Mouse (Mus musculus) lung, embryonic 15.5 days (tissue): ENCODE data around the gene Mlycd. TPM values are rescaled to one million over a fixed set of nuclear protein-coding genes. Genes with fewer than 3 reads are reported as not detected.

Experiments
- ATAC-seq: fragments of 200-750 bp; cut with Nextera tagmentation; 2 replicates; pipeline ENCODE4 v1.8.0; 2017; ENCODE audit warnings: moderate number of reproducible peaks, borderline replicate concordance; ENCODE audit not compliant: low FRiP score, low TSS enrichment; ENCODE audit errors: extremely low read depth
- H3K27ac ChIP-seq: fragments of 300-500 bp; sonication (generic); 2 replicates; pipeline ENCODE4 v1.5.1; 2015; ENCODE audit warnings: moderate library complexity, mild to moderate bottlenecking, inconsistent platforms
- H3K27me3 ChIP-seq: fragments of 300-500 bp; sonication (generic); 2 replicates; pipeline ENCODE4 v1.6.1; 2015; ENCODE audit warnings: inconsistent platforms
- H3K36me3 ChIP-seq: fragments of 300-500 bp; sonication (generic); 2 replicates; pipeline ENCODE4 v1.6.1; 2015; ENCODE audit warnings: inconsistent platforms
- H3K4me1 ChIP-seq: fragments of 300-500 bp; sonication (generic); 2 replicates; pipeline ENCODE4 v1.6.1; 2015; ENCODE audit warnings: inconsistent platforms
- H3K4me2 ChIP-seq: fragments of 300-500 bp; sonication (generic); 2 replicates; pipeline ENCODE4 v1.6.1; 2015; ENCODE audit warnings: inconsistent platforms, mild to moderate bottlenecking, moderate library complexity
- H3K4me3 ChIP-seq: fragments of 300-500 bp; sonication (generic); 2 replicates; pipeline ENCODE4 v1.5.1; 2015; ENCODE audit warnings: mild to moderate bottlenecking, inconsistent platforms
- H3K9ac ChIP-seq: fragments of 300-500 bp; sonication (generic); 2 replicates; pipeline ENCODE4 v1.6.1; 2015; ENCODE audit warnings: inconsistent platforms
- H3K9me3 ChIP-seq: fragments of 300-500 bp; sonication (generic); 2 replicates; pipeline ENCODE4 v1.6.1; 2016; ENCODE audit warnings: inconsistent platforms
- WGBS: fragments of 180-500 bp; shearing (Covaris S2); methylation state at CpG from one replicate; pipeline ENCODE4 v1.1.7; 2015; 5-methylcytosine and 5-hydroxymethylcytosine counted together
- polyA plus RNA-seq: library from polyadenylated mRNA; unstranded; fragments of >200 nt; fragmentation: Nextera tagmentation; extraction: Ambion mirVana; gene quantifications from 2 replicates; pipeline ENCODE4 v1.2.1, GENCODE M21; 2015

Mlycd gene
- polyA plus RNA-seq, 1 experiment from 2014 or later: 14.8 TPM

DNA sequence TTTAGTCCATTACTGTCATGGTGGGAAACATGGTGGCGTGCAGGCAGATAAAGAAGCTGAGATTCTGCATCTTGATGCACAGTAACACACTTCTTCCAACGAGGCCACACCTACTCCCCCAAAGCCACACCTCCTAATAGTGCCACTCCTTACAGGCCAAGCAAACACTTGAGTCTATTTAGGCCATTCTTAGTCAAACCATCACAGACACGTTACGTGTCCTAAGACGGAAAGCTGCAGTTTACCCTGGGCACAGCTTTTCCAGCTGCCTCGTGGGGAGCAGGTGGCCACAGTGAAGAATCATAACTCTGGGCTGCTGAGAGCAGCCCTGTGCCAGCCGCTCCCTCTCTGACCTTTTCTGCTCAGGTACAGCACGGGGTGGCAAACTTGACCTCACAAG lies 13.6 kb downstream of the Mlycd start:
- 71% methylated on average over 8 of the region's 8 CpGs for WGBS
- Histone ChIP-seq H3K9me3 (no peaks in the 10 kb centered on the region), H3K27me3 (no peaks in the 10 kb centered on the region), H3K4me3 (no peak overlapping the region), H3K36me3 (peaks cover 25% of the 10 kb centered on the region), H3K4me1 (0 out of 2 replicates have a peak, but pooled peaks cover 5% of the 10 kb centered on the region), H3K27ac (no peak overlapping the region), H3K4me2 (no peak overlapping the region), H3K9ac (no peak overlapping the region)
- no peak for ATAC-seq

DNA sequence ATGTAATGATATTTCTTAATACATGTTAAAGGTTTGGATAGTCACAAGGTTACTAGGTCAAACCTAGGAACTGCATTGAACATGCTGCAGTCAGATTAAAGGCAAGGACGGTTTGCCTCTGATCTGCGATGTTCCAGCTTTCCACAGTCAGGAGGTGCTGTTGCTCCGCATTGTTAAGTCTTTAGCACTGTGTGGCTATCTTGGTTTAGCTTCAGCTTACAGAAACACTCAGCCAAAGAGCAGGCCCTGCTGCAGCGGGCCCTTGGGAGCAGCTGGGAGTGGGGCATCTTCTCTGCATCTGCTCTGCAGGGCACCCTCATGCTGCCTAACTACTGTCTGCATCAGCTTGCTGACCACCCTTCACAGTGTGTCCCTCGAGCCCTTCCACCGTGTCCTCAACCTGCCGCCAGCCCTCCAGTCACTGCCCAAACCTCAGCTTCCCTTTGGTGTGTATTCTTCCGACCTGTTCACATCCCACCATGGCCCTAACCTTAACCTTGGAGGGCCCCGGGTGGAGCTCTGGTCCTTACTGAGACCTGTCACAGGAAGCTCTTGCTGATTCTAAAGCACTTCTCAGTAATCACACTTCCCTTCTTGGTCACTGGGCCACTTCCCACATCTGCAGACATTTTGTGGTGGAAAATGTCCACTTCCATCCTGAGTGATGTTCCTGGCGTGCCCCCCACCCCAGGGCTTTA lies 17.5 kb downstream of the Mlycd start:
- Histone ChIP-seq H3K4me2 (no peak overlapping the region), H3K4me3 (no peak overlapping the region), H3K9ac (no peak overlapping the region), H3K27ac (no peak overlapping the region), H3K36me3 (peaks cover 25% of the 10 kb centered on the region), H3K27me3 (0 out of 2 replicates have a peak, but pooled peaks cover 6% of the 10 kb centered on the region), H3K4me1 (0 out of 2 replicates have a peak, but pooled peaks cover 5% of the 10 kb centered on the region), H3K9me3 (no peaks in the 10 kb centered on the region)
- ATAC-seq: no peak
- 56% methylated on average over 10 of the region's 10 CpGs for WGBS

DNA sequence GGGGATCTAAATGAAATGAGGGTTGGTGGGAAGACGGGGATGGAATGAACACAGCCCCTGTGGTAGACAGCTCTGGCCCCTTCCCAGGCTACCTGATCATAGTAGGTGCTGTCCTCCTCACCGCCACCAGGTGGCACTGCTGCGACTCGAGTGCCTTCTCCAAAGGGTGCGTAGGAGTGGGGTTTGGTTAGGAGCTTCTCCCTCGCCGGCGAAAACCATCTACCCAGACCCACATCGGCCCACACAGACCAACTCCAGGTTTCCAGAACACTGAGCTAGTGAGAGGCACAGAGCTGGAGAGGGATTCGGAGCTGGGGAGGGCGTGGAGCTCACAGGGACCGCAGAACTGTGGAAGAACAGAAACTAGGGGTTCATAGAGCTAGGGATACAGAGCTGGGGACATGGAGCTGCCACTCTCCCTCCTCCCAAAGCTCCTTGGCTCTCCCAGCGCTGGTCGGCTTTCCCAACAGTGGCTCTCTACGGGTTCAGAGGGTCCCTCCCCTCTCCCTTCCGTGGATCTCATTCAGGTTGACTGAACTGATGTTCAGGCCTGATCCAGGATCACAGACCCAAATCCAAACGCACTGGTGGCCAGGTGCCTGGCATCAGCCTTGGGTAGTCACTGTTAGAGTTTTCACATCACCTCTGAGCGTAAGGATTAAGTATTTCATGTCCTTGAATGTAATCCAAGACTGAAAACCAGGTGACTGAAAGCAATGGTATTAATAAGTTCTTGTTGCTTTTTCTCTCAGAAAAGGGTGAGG lies 18.2 kb downstream of the Mlycd start:
- Histone ChIP-seq H3K9me3 (no peaks in the 10 kb centered on the region), H3K4me3 (peak overlapping the region; percentile 22), H3K27me3 (0 out of 2 replicates have a peak, but pooled peaks cover 6% of the 10 kb centered on the region), H3K4me1 (0 out of 2 replicates have a peak, but pooled peaks cover 5% of the 10 kb centered on the region), H3K36me3 (peaks cover 25% of the 10 kb centered on the region), H3K9ac (peak overlapping the region; percentile 36), H3K4me2 (peak overlapping the region; percentile 52), H3K27ac (no peak overlapping the region)
- peak; percentile 58; the same call in 1 of the 2 replicates for ATAC-seq
- WGBS: 11% methylated on average over 18 of the region's 18 CpGs

- Histone ChIP-seq H3K36me3 (peaks cover 21% of the 10 kb centered on the region), H3K27ac (no peak overlapping the region), H3K9ac (no peak overlapping the region), H3K9me3 (no peaks in the 10 kb centered on the region), H3K4me1 (0 out of 2 replicates have a peak, but pooled peaks cover 5% of the 10 kb centered on the region), H3K4me3 (no peak overlapping the region), H3K27me3 (0 out of 2 replicates have a peak, but pooled peaks cover 6% of the 10 kb centered on the region), H3K4me2 (no peak overlapping the region)
- ATAC-seq: no peak
- 81% methylated on average over 10 of the region's 10 CpGs for WGBS
Measured at GRCm38 (mm10) chr8:119413605-119414004, 18.9 kb downstream of the Mlycd start.

- H3K36me3 ChIP-seq: no peaks in the 10 kb centered on the region
- no peaks in the 10 kb centered on the region for H3K9me3 ChIP-seq
- peaks cover 11% of the 10 kb centered on the region for H3K4me1 ChIP-seq
- 67% methylated on average over 7 of the region's 7 CpGs for WGBS
- H3K4me3 ChIP-seq: no peak overlapping the region
- no peak for ATAC-seq
- H3K27ac ChIP-seq: no peak overlapping the region
- no peak overlapping the region for H3K9ac ChIP-seq
- H3K4me2 ChIP-seq: no peak overlapping the region
- H3K27me3 ChIP-seq: no peaks in the 10 kb centered on the region
Measured at GRCm38 (mm10) chr8:119420318-119420717, 25.6 kb downstream of the Mlycd start.

DNA sequence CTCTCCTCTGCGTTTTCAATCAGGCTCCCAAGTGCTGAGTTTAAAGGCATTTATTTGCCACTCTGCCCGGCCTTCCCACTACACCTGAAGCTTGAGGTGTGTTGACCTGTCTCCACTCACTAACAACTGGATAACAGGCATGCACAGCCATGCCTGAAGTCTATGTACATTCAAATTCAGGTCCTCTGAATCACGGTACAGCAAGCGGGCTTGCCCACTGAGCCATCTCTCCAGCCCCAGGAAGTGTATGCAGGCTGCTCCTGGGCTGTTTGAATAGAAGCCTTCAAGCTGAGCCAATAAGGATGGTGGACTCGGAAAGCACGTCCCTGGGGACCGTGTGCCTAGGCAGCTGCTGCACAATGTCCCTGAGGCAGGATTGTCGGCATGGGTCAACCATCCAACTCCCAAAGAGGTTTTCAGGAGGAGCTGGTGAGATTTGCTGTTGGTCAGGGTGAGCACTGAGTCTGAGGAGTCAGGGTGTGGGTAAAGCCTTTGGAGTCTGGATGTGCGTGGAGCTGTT lies 27.0 kb downstream of the Mlycd start:
- Histone ChIP-seq H3K4me1 (peaks cover 14% of the 10 kb centered on the region), H3K27ac (no peak overlapping the region), H3K4me2 (no peak overlapping the region), H3K36me3 (no peaks in the 10 kb centered on the region), H3K4me3 (no peak overlapping the region), H3K9ac (no peak overlapping the region), H3K9me3 (no peaks in the 10 kb centered on the region), H3K27me3 (no peaks in the 10 kb centered on the region)
- WGBS: 52% methylated on average over 9 of the region's 9 CpGs
- no peak for ATAC-seq

DNA sequence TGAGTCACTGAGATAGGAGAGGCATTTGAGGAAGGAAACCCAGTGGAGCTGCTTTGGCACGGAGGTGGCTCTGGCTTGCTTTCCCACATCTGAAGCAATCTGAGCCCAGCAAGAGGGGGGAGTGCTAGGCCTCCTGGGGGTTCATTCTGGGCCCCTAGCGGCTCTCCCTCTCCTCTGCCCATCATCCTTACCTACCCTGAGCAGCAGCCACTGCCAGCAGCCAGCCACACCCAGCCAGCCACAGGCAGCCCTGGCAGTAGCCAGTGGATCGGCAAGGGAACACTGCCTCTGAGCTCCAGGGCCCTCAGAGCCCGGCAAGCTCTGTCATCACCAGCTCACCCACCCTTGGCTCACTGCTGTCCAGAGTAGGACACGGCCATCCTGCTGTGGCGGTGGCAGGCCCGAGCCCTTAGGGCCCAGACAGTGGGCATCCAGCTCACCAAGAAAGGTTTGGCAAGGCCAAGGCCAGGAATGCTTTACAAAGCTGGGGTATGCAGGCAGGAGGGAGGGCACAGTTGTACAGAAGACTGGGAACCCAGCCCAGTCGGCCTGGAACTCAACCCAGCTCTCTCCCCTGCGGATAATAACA lies 27.5 kb downstream of the Mlycd start:
- ATAC-seq: no peak
- no peak overlapping the region for H3K9ac ChIP-seq
- H3K27ac ChIP-seq: no peak overlapping the region

GRCm38 (mm10) chr8:119423631-119424141 lies 29.0 kb downstream of the Mlycd start:
- Histone ChIP-seq H3K27me3 (no peaks in the 10 kb centered on the region), H3K4me2 (no peak overlapping the region), H3K27ac (peak overlapping the region; percentile 72), H3K9ac (no peak overlapping the region), H3K9me3 (no peaks in the 10 kb centered on the region), H3K4me3 (no peak overlapping the region), H3K4me1 (peaks cover 20% of the 10 kb centered on the region), H3K36me3 (no peaks in the 10 kb centered on the region)
- peak; percentile 19; the same call in 1 of the 2 replicates for ATAC-seq
- WGBS: 37% methylated on average over 9 of the region's 9 CpGs

More for the DNA sequence above, 27.5 kb downstream of the Mlycd start:
- H3K9me3 ChIP-seq: no peaks in the 10 kb centered on the region
- 54% methylated on average over 9 of the region's 9 CpGs for WGBS
- no peaks in the 10 kb centered on the region for H3K36me3 ChIP-seq
- H3K27me3 ChIP-seq: no peaks in the 10 kb centered on the region
- no peak overlapping the region for H3K4me2 ChIP-seq
- H3K4me1 ChIP-seq: peaks cover 14% of the 10 kb centered on the region
- no peak overlapping the region for H3K4me3 ChIP-seq

DNA sequence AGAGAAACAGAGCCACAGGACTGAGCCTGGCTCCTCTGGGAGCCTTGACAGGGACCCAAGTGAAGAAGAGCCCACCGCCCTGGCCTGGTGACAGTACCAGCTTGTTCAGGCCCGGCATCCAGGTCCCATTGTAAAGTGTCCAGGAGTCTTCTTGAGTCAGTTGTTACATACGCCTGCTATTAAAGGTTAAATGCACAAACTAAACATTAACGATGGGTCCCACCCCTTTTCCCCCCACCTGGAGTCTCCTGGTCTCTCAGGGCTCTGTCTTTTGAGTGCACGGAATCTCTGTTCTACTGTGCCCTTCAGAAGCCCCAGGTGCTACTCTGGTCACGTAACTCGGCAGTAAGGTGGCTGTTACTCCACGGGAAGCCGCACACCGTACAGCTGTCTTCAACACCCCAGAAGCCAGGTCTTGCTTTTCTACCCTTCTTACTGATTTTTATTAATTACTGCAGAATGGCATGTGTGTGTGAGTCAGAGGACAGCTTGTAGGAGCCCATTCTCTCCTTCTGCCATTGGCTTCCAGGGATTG lies 29.6 kb downstream of the Mlycd start:
- ATAC-seq: no peak
- Histone ChIP-seq H3K36me3 (no peaks in the 10 kb centered on the region), H3K9me3 (no peaks in the 10 kb centered on the region), H3K4me3 (no peak overlapping the region), H3K27me3 (no peaks in the 10 kb centered on the region), H3K27ac (peak overlapping the region; percentile 72), H3K4me2 (no peak overlapping the region), H3K9ac (no peak overlapping the region), H3K4me1 (peaks cover 24% of the 10 kb centered on the region)
- WGBS: 75% methylated on average over 10 of the region's 10 CpGs

DNA sequence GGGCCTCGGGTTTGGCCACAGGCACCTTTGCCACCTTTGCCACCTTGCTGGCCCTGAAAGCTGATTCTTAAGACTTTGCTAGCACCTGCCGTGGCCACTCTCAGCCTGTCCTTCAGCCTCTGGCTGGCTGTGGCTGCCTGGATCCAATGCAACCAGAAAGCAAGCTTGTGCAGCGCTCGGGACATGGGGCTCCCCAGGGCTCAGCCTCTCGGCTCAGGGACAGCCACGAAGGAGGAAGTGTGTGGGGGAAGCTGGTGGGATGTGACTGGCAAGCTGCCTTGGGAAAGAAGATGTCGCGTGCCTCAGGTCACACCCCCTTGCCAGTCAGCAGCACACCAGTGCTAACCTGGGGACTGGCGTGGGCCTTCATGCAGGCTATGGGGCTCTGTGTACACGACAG lies 30.1 kb downstream of the Mlycd start:
- Histone ChIP-seq H3K36me3 (no peaks in the 10 kb centered on the region), H3K27me3 (no peaks in the 10 kb centered on the region), H3K4me3 (no peak overlapping the region), H3K4me2 (no peak overlapping the region), H3K27ac (peak overlapping the region; percentile 72), H3K4me1 (peaks cover 24% of the 10 kb centered on the region), H3K9me3 (no peaks in the 10 kb centered on the region), H3K9ac (no peak overlapping the region)
- ATAC-seq: no peak
- 68% methylated on average over 10 of the region's 10 CpGs for WGBS

DNA sequence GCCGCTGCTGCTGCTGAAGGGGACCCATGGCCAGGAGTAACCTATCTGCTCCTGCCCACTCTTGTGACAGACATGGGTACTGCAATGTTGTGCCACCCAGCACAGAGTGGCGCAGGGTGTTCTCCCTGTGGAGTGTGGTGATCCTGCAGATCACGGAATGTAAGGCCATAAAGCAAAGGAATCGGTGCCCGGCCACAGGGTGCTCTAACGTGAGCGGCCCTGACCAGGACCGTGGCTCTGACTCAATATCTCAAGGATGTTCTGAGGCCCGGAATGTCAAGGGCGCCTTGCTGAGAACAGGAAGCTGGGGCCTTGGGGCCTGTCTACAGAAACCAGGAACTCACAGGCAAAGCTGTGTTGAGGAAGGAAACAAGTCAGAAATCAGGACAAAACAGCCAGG lies 30.9 kb downstream of the Mlycd start:
- Histone ChIP-seq H3K27ac (peak overlapping the region; percentile 72), H3K9me3 (no peaks in the 10 kb centered on the region), H3K27me3 (no peaks in the 10 kb centered on the region), H3K9ac (no peak overlapping the region), H3K4me3 (no peak overlapping the region), H3K4me2 (no peak overlapping the region), H3K4me1 (peaks cover 24% of the 10 kb centered on the region), H3K36me3 (no peaks in the 10 kb centered on the region)
- no peak for ATAC-seq
- 65% methylated on average over 10 of the region's 10 CpGs for WGBS
